Mouse (Mus musculus) heart, embryonic 15.5 days (tissue): Measurements from ENCODE around the gene Cask. TPM values are rescaled to one million over a fixed set of nuclear protein-coding genes. Genes with fewer than 3 reads are reported as not detected.
A peak's percentile ranks its signal among the peaks of the same experiment; 100 is the strongest.

Experiments
- ATAC-seq: fragments of 200-750 bp; cut with Nextera tagmentation; replicated peaks from 2 replicates; pipeline ENCODE4 v1.8.0; 2017; ENCODE audit warnings: low read depth, moderate TSS enrichment; ENCODE audit not compliant: insufficient number of reproducible peaks, insufficient read depth, low FRiP score
- H3K27ac ChIP-seq: fragments of 300-500 bp; sonication (generic); 2 replicates; pipeline ENCODE4 v1.5.1; 2015; ENCODE audit warnings: mild to moderate bottlenecking, inconsistent platforms
- H3K27me3 ChIP-seq: fragments of 300-500 bp; sonication (generic); 2 replicates; pipeline ENCODE4 v1.6.1; 2015; ENCODE audit warnings: inconsistent platforms
- H3K36me3 ChIP-seq: fragments of 300-500 bp; sonication (generic); 2 replicates; pipeline ENCODE4 v1.6.1; 2015; ENCODE audit warnings: mild to moderate bottlenecking, inconsistent platforms
- H3K4me1 ChIP-seq: fragments of 300-500 bp; sonication (generic); replicated peaks from 2 replicates; pipeline ENCODE4 v1.6.1; 2015; ENCODE audit warnings: inconsistent platforms
- H3K4me2 ChIP-seq: fragments of 300-500 bp; sonication (generic); 2 replicates; pipeline ENCODE4 v1.6.1; 2015; ENCODE audit warnings: inconsistent platforms, mild to moderate bottlenecking, moderate library complexity
- H3K4me3 ChIP-seq: fragments of 300-500 bp; sonication (generic); 2 replicates; pipeline ENCODE4 v1.5.1; 2015; ENCODE audit warnings: mild to moderate bottlenecking, inconsistent platforms
- H3K9ac ChIP-seq: fragments of 300-500 bp; sonication (generic); 2 replicates; pipeline ENCODE4 v1.6.1; 2015; ENCODE audit warnings: mild to moderate bottlenecking, inconsistent platforms
- H3K9me3 ChIP-seq: fragments of 300-500 bp; sonication (generic); replicated peaks from 2 replicates; pipeline ENCODE4 v1.6.1; 2016; ENCODE audit warnings: inconsistent platforms
- WGBS: fragments of 180-500 bp; shearing (Covaris S2); methylation state at CpG from one replicate; pipeline ENCODE4 v1.1.7; 2015; ENCODE audit warnings: mixed read lengths; 5-methylcytosine and 5-hydroxymethylcytosine counted together
- polyA plus RNA-seq: library from polyadenylated mRNA; unstranded; fragments of >200 nt; fragmentation: Nextera tagmentation; extraction: Ambion mirVana; gene quantifications from 2 replicates; pipeline ENCODE4 v1.2.1, GENCODE M21; 2015

The Cask gene
- polyA plus RNA-seq, 1 experiment from 2014 or later: 6.1 TPM

GRCm38 (mm10) chrX:13574872-13575271, 276.3 kb downstream of the Cask start:
- H3K27ac ChIP-seq: no peak overlapping the region
- no peak overlapping the region for H3K9ac ChIP-seq
- H3K36me3 ChIP-seq: no peaks in the 10 kb centered on the region
- H3K27me3 ChIP-seq: no peaks in the 10 kb centered on the region
- H3K4me1 ChIP-seq: no peaks in the 10 kb centered on the region
- no peak overlapping the region for H3K4me2 ChIP-seq
- H3K9me3 ChIP-seq: no peaks in the 10 kb centered on the region
- 81% methylated on average over 3 of the region's 3 CpGs for WGBS
- no peak overlapping the region for H3K4me3 ChIP-seq
- ATAC-seq: no peak

- H3K27me3 ChIP-seq: no peaks in the 10 kb centered on the region
- H3K27ac ChIP-seq: no peak overlapping the region
- H3K9me3 ChIP-seq: no peaks in the 10 kb centered on the region
- no peak overlapping the region for H3K9ac ChIP-seq
- H3K4me1 ChIP-seq: no peaks in the 10 kb centered on the region
- ATAC-seq: no peak
- WGBS: 68% methylated on average over 2 of the region's 2 CpGs
- no peak overlapping the region for H3K4me2 ChIP-seq
- H3K4me3 ChIP-seq: no peak overlapping the region
- no peaks in the 10 kb centered on the region for H3K36me3 ChIP-seq
These were observed 276.9 kb downstream of the Cask start for GRCm38 (mm10) chrX:13574298-13574697.

GRCm38 (mm10) chrX:13554504-13554903, 296.7 kb downstream of the Cask start:
- Histone ChIP-seq H3K9me3 (no peaks in the 10 kb centered on the region), H3K4me2 (no peak overlapping the region), H3K9ac (no peak overlapping the region), H3K27ac (no peak overlapping the region), H3K4me1 (no peaks in the 10 kb centered on the region), H3K4me3 (no peak overlapping the region), H3K27me3 (peaks cover 1% of the 10 kb centered on the region; the same call in 1 of the 2 replicates), H3K36me3 (no peaks in the 10 kb centered on the region; the same call in 1 of the 2 replicates)
- 62% methylated on average over 3 of the region's 3 CpGs for WGBS
- ATAC-seq: no peak

GRCm38 (mm10) chrX:13552288-13552687, 298.9 kb downstream of the Cask start:
- Histone ChIP-seq H3K9me3 (no peaks in the 10 kb centered on the region), H3K36me3 (no peaks in the 10 kb centered on the region; the same call in 1 of the 2 replicates), H3K4me1 (no peaks in the 10 kb centered on the region), H3K4me3 (no peak overlapping the region), H3K9ac (no peak overlapping the region), H3K27ac (no peak overlapping the region), H3K4me2 (no peak overlapping the region), H3K27me3 (peaks cover 8% of the 10 kb centered on the region)
- ATAC-seq: no peak
- WGBS: 62% methylated on average over 2 of the region's 2 CpGs

- Histone ChIP-seq H3K4me1 (no peaks in the 10 kb centered on the region), H3K4me3 (no peak overlapping the region), H3K36me3 (no peaks in the 10 kb centered on the region; the same call in 1 of the 2 replicates), H3K9ac (no peak overlapping the region), H3K27ac (no peak overlapping the region), H3K27me3 (peaks cover 8% of the 10 kb centered on the region), H3K4me2 (no peak overlapping the region), H3K9me3 (no peaks in the 10 kb centered on the region)
- 68% methylated on average over 4 of the region's 4 CpGs for WGBS
- ATAC-seq: no peak
These were observed 299.6 kb downstream of the Cask start for GRCm38 (mm10) chrX:13551566-13551965.

GRCm38 (mm10) chrX:13549100-13549499, 302.1 kb downstream of the Cask start:
- ATAC-seq: no peak
- H3K4me2 ChIP-seq: no peak overlapping the region
- no peak overlapping the region for H3K4me3 ChIP-seq
- H3K9ac ChIP-seq: no peak overlapping the region
- no peaks in the 10 kb centered on the region; the same call in 1 of the 2 replicates for H3K36me3 ChIP-seq
- H3K9me3 ChIP-seq: no peaks in the 10 kb centered on the region
- H3K4me1 ChIP-seq: no peaks in the 10 kb centered on the region
- H3K27me3 ChIP-seq: peaks cover 8% of the 10 kb centered on the region
- 54% methylated on average over 4 of the region's 4 CpGs for WGBS
- no peak overlapping the region for H3K27ac ChIP-seq

- Histone ChIP-seq H3K4me3 (no peak overlapping the region), H3K9me3 (no peaks in the 10 kb centered on the region), H3K27me3 (peaks cover 15% of the 10 kb centered on the region), H3K27ac (no peak overlapping the region), H3K36me3 (no peaks in the 10 kb centered on the region), H3K4me1 (peaks cover 3% of the 10 kb centered on the region; the same call in 1 of the 2 replicates), H3K9ac (no peak overlapping the region), H3K4me2 (no peak overlapping the region)
- no peak for ATAC-seq
- WGBS: 87% methylated on average over 8 of the region's 8 CpGs
These were observed 329.9 kb downstream of the Cask start for GRCm38 (mm10) chrX:13521288-13521687.

GRCm38 (mm10) chrX:13520566-13520965, 330.6 kb downstream of the Cask start:
- no peak overlapping the region for H3K9ac ChIP-seq
- H3K4me3 ChIP-seq: no peak overlapping the region
- peaks cover 3% of the 10 kb centered on the region; the same call in 1 of the 2 replicates for H3K4me1 ChIP-seq
- H3K36me3 ChIP-seq: no peaks in the 10 kb centered on the region
- H3K9me3 ChIP-seq: no peaks in the 10 kb centered on the region
- WGBS: 84% methylated on average over 4 of the region's 4 CpGs
- no peak overlapping the region for H3K27ac ChIP-seq
- H3K4me2 ChIP-seq: no peak overlapping the region
- H3K27me3 ChIP-seq: peaks cover 17% of the 10 kb centered on the region
- ATAC-seq: no peak

GRCm38 (mm10) chrX:13519408-13519783, 331.8 kb downstream of the Cask start:
- H3K4me1 ChIP-seq: peaks cover 3% of the 10 kb centered on the region; the same call in 1 of the 2 replicates
- WGBS: 35% methylated on average over 5 of the region's 5 CpGs
- H3K27me3 ChIP-seq: peaks cover 20% of the 10 kb centered on the region
- H3K9ac ChIP-seq: no peak overlapping the region
- H3K36me3 ChIP-seq: no peaks in the 10 kb centered on the region
- H3K9me3 ChIP-seq: no peaks in the 10 kb centered on the region
- peak overlapping the region; percentile 4; the same call in 1 of the 2 replicates for H3K27ac ChIP-seq
- H3K4me2 ChIP-seq: no peak overlapping the region
- H3K4me3 ChIP-seq: no peak overlapping the region
- no peak for ATAC-seq

- H3K9me3 ChIP-seq: no peaks in the 10 kb centered on the region
- H3K4me2 ChIP-seq: no peak overlapping the region
- peaks cover 20% of the 10 kb centered on the region for H3K27me3 ChIP-seq
- ATAC-seq: no peak
- H3K4me1 ChIP-seq: peaks cover 3% of the 10 kb centered on the region; the same call in 1 of the 2 replicates
- no peak overlapping the region for H3K9ac ChIP-seq
- no peaks in the 10 kb centered on the region for H3K36me3 ChIP-seq
- 54% methylated on average over 4 of the region's 4 CpGs for WGBS
- H3K4me3 ChIP-seq: no peak overlapping the region
- peak overlapping the region; percentile 4; the same call in 1 of the 2 replicates for H3K27ac ChIP-seq
These were observed 332.3 kb downstream of the Cask start for GRCm38 (mm10) chrX:13518781-13519407.

- ATAC-seq: no peak
- peaks cover 3% of the 10 kb centered on the region; the same call in 1 of the 2 replicates for H3K4me1 ChIP-seq
- H3K4me2 ChIP-seq: no peak overlapping the region
- no peaks in the 10 kb centered on the region for H3K9me3 ChIP-seq
- no peaks in the 10 kb centered on the region for H3K36me3 ChIP-seq
- 62% methylated on average over 10 of the region's 10 CpGs for WGBS
- no peak overlapping the region for H3K4me3 ChIP-seq
- H3K9ac ChIP-seq: no peak overlapping the region
- no peak overlapping the region for H3K27ac ChIP-seq
- H3K27me3 ChIP-seq: peaks cover 23% of the 10 kb centered on the region
These were observed 333.1 kb downstream of the Cask start for GRCm38 (mm10) chrX:13518019-13518418.

GRCm38 (mm10) chrX:13516451-13516850, 334.7 kb downstream of the Cask start:
- Histone ChIP-seq H3K27ac (no peak overlapping the region), H3K9ac (no peak overlapping the region), H3K36me3 (no peaks in the 10 kb centered on the region), H3K4me3 (no peak overlapping the region), H3K4me1 (peaks cover 3% of the 10 kb centered on the region; the same call in 1 of the 2 replicates), H3K4me2 (no peak overlapping the region), H3K27me3 (peaks cover 19% of the 10 kb centered on the region), H3K9me3 (no peaks in the 10 kb centered on the region)
- WGBS: 74% methylated on average over 6 of the region's 6 CpGs
- ATAC-seq: no peak
